Mouse (Mus musculus): ENCODE measurements at regions not wholly inside any gene's neighbourhood (a gene's known extent, or its start where the extent isn't known, plus 50 kb on each side); places are given as distances from the start of the nearest gene placed in this dataset.
"Not testable (repeated sequence)": the region's sequence is repeated elsewhere in the genome, so short reads cannot be mapped to it uniquely, and the experiment has no call there.

- no peak overlapping the region for H3K4me3 ChIP-seq
- H3K27ac ChIP-seq: no peak overlapping the region
- 87% methylated on average over 3 of the region's 3 CpGs for WGBS
- H3K27me3 ChIP-seq: no peaks in the 10 kb centered on the region
- no peak overlapping the region for H3K4me2 ChIP-seq
- no peaks in the 10 kb centered on the region for H3K9me3 ChIP-seq (replicated peaks)
- no peaks in the 10 kb centered on the region for H3K36me3 ChIP-seq
- no peak for ATAC-seq (replicated peaks; ENCODE audit: insufficient number of reproducible peaks, insufficient read depth, low FRiP score, low read depth)
- no peak overlapping the region for H3K9ac ChIP-seq
- H3K4me1 ChIP-seq (replicated peaks): peaks cover 18% of the 10 kb centered on the region
Observed at GRCm38 (mm10) chr1:136680173-136680572, 55.5 kb downstream of the Zfp281 start.

- H3K9me3 ChIP-seq (replicated peaks); H3K4me2 ChIP-seq; H3K4me3 ChIP-seq; H3K9ac ChIP-seq; ATAC-seq (replicated peaks; ENCODE audit: insufficient number of reproducible peaks, insufficient read depth, low FRiP score, low read depth); H3K27ac ChIP-seq; H3K36me3 ChIP-seq; H3K27me3 ChIP-seq: not testable (repeated sequence)
- peaks cover 23% of the 10 kb centered on the region for H3K4me1 ChIP-seq (replicated peaks)
- WGBS: 51% methylated on average over 10 of the region's 10 CpGs
Observed at GRCm38 (mm10) chr1:136682311-136682710, 57.6 kb downstream of the Zfp281 start.

DNA sequence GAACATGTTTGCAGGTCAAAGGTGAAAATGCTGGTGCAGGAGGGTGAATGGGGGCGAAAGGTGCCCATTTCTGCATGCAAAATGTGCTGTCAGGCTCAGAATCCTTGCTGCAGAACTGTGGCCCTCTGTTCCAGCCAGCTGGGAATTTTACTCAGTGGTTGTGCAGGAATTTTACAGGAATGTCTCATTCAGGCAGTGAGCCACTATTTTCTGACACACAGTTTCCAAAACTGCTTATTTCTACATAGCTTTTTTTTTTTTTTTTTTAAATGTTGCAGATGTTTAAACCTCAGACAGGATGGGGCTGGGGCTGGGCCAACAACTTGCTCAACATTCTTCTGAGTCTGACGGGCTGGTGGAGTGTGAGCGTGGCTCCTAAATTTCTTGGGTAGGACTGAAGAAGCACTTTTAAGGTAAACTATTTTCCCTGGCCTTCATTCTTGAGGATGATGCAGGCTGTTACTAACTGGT lies 58.4 kb downstream of the Zfp281 start:
- Histone ChIP-seq H3K4me3 (no peak overlapping the region), H3K4me1 (replicated peaks) (peaks cover 23% of the 10 kb centered on the region), H3K4me2 (peak overlapping the region; percentile 29), H3K9me3 (replicated peaks) (no peaks in the 10 kb centered on the region), H3K9ac (no peak overlapping the region), H3K27me3 (no peaks in the 10 kb centered on the region), H3K27ac (peak overlapping the region; percentile 66), H3K36me3 (no peaks in the 10 kb centered on the region)
- peak; percentile 62; the same call in 1 of the 2 replicates for ATAC-seq (replicated peaks; ENCODE audit: insufficient number of reproducible peaks, insufficient read depth, low FRiP score, low read depth)
- 64% methylated on average over 3 of the region's 3 CpGs for WGBS

- Histone ChIP-seq H3K9ac (no peak overlapping the region), H3K9me3 (replicated peaks) (no peaks in the 10 kb centered on the region), H3K36me3 (no peaks in the 10 kb centered on the region), H3K4me2 (peak overlapping the region; percentile 29), H3K27ac (peak overlapping the region; percentile 66), H3K27me3 (no peaks in the 10 kb centered on the region), H3K4me3 (no peak overlapping the region), H3K4me1 (replicated peaks) (peaks cover 23% of the 10 kb centered on the region)
- WGBS: 44% methylated on average over 10 of the region's 10 CpGs
- ATAC-seq (replicated peaks; ENCODE audit: insufficient number of reproducible peaks, insufficient read depth, low FRiP score, low read depth): peak; percentile 21; the same call in 1 of the 2 replicates
Observed at GRCm38 (mm10) chr1:136683561-136684131, 58.9 kb downstream of the Zfp281 start.

DNA sequence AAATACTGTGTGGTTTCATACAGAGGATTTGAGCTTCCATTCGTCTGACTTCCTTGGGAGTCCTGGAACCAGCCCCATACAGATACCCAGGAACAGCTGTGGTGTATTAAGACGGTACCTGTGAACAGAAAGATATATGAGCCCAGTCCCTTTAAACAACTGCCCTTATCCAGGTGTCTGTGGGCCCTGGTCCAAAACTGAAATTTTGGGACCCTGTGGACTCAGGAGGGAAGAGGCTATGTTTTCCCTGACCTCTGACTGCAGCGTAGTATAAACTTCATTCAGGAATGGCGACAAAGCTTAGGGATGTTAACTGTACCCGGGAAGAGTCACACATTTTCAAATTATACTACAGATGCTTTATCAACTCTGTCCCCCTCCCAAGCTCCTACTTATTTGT lies 59.8 kb downstream of the Zfp281 start:
- Histone ChIP-seq H3K9ac (no peak overlapping the region), H3K4me2 (no peak overlapping the region), H3K9me3 (replicated peaks) (no peaks in the 10 kb centered on the region), H3K4me1 (replicated peaks) (peaks cover 23% of the 10 kb centered on the region), H3K4me3 (no peak overlapping the region), H3K27me3 (no peaks in the 10 kb centered on the region), H3K36me3 (no peaks in the 10 kb centered on the region), H3K27ac (peak overlapping the region; percentile 66; the same call in 1 of the 2 replicates)
- WGBS: 80% methylated on average over 5 of the region's 5 CpGs
- ATAC-seq (replicated peaks; ENCODE audit: insufficient number of reproducible peaks, insufficient read depth, low FRiP score, low read depth): no peak

DNA sequence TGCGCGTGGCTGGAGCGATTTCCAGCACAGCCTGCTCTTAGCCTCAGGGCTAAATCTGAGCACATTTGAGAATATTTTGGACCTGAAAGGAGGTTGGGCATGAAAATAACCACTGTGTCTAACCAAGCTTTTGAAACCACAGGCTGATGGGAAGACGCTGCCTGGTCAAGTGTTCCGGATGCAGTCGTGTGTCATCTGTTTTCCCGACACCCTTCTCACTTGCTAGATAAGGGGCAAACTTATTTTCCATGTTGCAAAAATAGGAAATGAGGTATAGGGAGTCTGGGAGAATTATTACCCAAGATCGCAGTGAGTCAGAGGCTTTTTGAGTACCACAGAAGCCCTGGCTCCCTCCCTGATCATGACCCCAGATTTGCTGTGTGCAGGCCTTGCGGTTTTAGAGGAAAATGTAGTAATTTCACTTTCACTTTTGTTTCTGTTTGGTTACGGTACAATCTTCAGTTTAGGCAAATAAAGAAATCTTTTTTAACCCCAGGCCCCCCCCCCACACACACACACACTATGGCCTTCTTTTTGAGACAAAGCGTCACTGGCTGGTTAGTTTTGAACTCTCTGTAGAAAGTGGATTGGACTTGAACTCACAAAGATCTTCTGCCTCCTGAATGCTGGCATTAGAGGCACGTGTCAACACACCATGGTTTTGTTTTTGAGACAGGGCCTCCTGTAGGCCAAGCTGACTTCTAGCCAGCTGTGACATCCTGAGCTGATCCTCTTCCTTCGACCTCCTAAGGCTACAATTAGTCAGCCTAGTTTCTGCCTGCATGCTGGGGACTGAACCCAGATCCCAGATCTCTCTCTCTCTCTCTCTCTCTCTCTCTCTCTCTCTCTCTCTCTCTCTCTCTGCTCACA lies 60.7 kb downstream of the Zfp281 start:
- Histone ChIP-seq H3K4me3 (0 out of 2 replicates have a peak overlapping the region, but pooled peaks have one; percentile 7), H3K27ac (peak overlapping the region; percentile 45), H3K4me1 (replicated peaks) (peaks cover 23% of the 10 kb centered on the region), H3K9ac (no peak overlapping the region), H3K9me3 (replicated peaks) (no peaks in the 10 kb centered on the region), H3K4me2 (peak overlapping the region; percentile 38), H3K27me3 (no peaks in the 10 kb centered on the region), H3K36me3 (no peaks in the 10 kb centered on the region)
- ATAC-seq (replicated peaks; ENCODE audit: insufficient number of reproducible peaks, insufficient read depth, low FRiP score, low read depth): no peak
- WGBS: 44% methylated on average over 13 of the region's 13 CpGs

- no peak for ATAC-seq (replicated peaks; ENCODE audit: insufficient number of reproducible peaks, insufficient read depth, low FRiP score, low read depth)
- peaks cover 23% of the 10 kb centered on the region for H3K4me1 ChIP-seq (replicated peaks)
Observed at GRCm38 (mm10) chr1:136686467-136686866, 61.8 kb downstream of the Zfp281 start.

DNA sequence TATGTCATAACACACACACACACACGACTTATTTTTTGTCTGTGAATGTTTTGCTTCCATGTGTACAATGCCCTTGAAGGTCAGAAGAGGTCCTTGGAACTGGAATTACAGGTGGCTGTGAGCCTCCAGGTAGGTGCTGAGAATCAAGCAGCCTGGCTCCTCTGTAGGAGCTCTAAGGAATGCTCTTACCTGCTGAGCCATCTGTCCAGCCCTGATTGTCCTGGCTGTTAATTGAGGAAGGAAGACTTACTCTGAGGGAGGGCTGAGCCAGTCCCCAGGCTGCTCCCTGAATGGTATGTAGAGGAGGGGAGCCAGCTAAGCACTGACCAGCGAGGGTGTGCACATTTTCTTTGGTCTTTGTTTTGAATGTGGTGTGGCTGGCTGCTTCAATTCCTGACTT lies 65.4 kb downstream of the Zfp281 start:
- H3K9ac ChIP-seq: no peak overlapping the region
- H3K4me1 ChIP-seq (replicated peaks): peaks cover 6% of the 10 kb centered on the region; the same call in 1 of the 2 replicates
- no peak overlapping the region for H3K27ac ChIP-seq
- 31% methylated on average over 2 of the region's 2 CpGs for WGBS
- no peaks in the 10 kb centered on the region for H3K9me3 ChIP-seq (replicated peaks)
- no peak for ATAC-seq (replicated peaks; ENCODE audit: insufficient number of reproducible peaks, insufficient read depth, low FRiP score, low read depth)
- no peaks in the 10 kb centered on the region for H3K27me3 ChIP-seq
- no peak overlapping the region for H3K4me2 ChIP-seq
- H3K4me3 ChIP-seq: no peak overlapping the region
- H3K36me3 ChIP-seq: no peaks in the 10 kb centered on the region

More at GRCm38 (mm10) chr1:136686467-136686866, 61.8 kb downstream of the Zfp281 start:
- no peaks in the 10 kb centered on the region for H3K9me3 ChIP-seq (replicated peaks)
- H3K36me3 ChIP-seq: no peaks in the 10 kb centered on the region
- no peak overlapping the region for H3K4me2 ChIP-seq
- H3K27ac ChIP-seq: no peak overlapping the region
- no peak overlapping the region for H3K9ac ChIP-seq
- H3K4me3 ChIP-seq: no peak overlapping the region
- H3K27me3 ChIP-seq: no peaks in the 10 kb centered on the region

GRCm38 (mm10) chr1:136693421-136693820 lies 68.7 kb downstream of the Zfp281 start:
- Histone ChIP-seq H3K9ac (no peak overlapping the region), H3K27ac (no peak overlapping the region), H3K4me2 (no peak overlapping the region), H3K4me3 (no peak overlapping the region), H3K27me3 (no peaks in the 10 kb centered on the region), H3K9me3 (replicated peaks) (no peaks in the 10 kb centered on the region), H3K4me1 (replicated peaks) (peaks cover 12% of the 10 kb centered on the region), H3K36me3 (no peaks in the 10 kb centered on the region)
- no peak for ATAC-seq (replicated peaks; ENCODE audit: insufficient number of reproducible peaks, insufficient read depth, low FRiP score, low read depth)
- 45% methylated on average over 5 of the region's 5 CpGs for WGBS

GRCm38 (mm10) chr1:136694983-136695382 lies 70.3 kb downstream of the Zfp281 start:
- WGBS: 62% methylated on average over 7 of the region's 7 CpGs
- Histone ChIP-seq H3K27ac (no peak overlapping the region), H3K4me2 (no peak overlapping the region), H3K9ac (no peak overlapping the region), H3K27me3 (no peaks in the 10 kb centered on the region), H3K4me3 (no peak overlapping the region), H3K9me3 (replicated peaks) (no peaks in the 10 kb centered on the region), H3K36me3 (no peaks in the 10 kb centered on the region), H3K4me1 (replicated peaks) (peaks cover 18% of the 10 kb centered on the region)
- no peak for ATAC-seq (replicated peaks; ENCODE audit: insufficient number of reproducible peaks, insufficient read depth, low FRiP score, low read depth)

GRCm38 (mm10) chr1:136696077-136696641 lies 71.5 kb downstream of the Zfp281 start:
- H3K9ac ChIP-seq: 0 out of 2 replicates have a peak overlapping the region, but pooled peaks have one; percentile 6
- 15% methylated on average over 19 of the region's 19 CpGs for WGBS
- ATAC-seq (replicated peaks; ENCODE audit: insufficient number of reproducible peaks, insufficient read depth, low FRiP score, low read depth): no peak
- no peaks in the 10 kb centered on the region for H3K27me3 ChIP-seq
- no peaks in the 10 kb centered on the region for H3K36me3 ChIP-seq
- H3K9me3 ChIP-seq (replicated peaks): no peaks in the 10 kb centered on the region
- H3K27ac ChIP-seq: no peak overlapping the region
- peak overlapping the region; percentile 25; the same call in 1 of the 2 replicates for H3K4me3 ChIP-seq
- H3K4me2 ChIP-seq: peak overlapping the region; percentile 56
- peaks cover 18% of the 10 kb centered on the region for H3K4me1 ChIP-seq (replicated peaks)
